Mouse (Mus musculus) G1E (cell line): ENCODE measurements at regions not wholly inside any gene's neighbourhood (a gene's known extent, or its start where the extent isn't known, plus 50 kb on each side); places are given as distances from the start of the nearest gene placed in this dataset.

Experiments used
- ATAC-seq: 2 replicates; pipeline ENCODE4 v1.8.0; 2016; ENCODE audit warnings: mild to moderate bottlenecking; ENCODE audit not compliant: insufficient number of reproducible peaks, poor library complexity, low FRiP score, severe bottlenecking; ENCODE audit errors: extremely low read depth
- DNase-seq: peaks from one replicate; pipeline ENCODE4 v3.0.0; 2012; ENCODE audit warnings: low spot score
- H3K27me3 ChIP-seq: 2 replicates; pipeline ENCODE4 v1.6.1; 2012; ENCODE audit warnings: mild to moderate bottlenecking, low read length, inconsistent platforms; ENCODE audit not compliant: insufficient read depth
- H3K36me3 ChIP-seq: replicated peaks from 2 replicates; pipeline ENCODE3; 2012; ENCODE audit warnings: mild to moderate bottlenecking, inconsistent platforms
- H3K4me1 ChIP-seq: 2 replicates; pipeline ENCODE4 v1.6.1; 2012; ENCODE audit warnings: low read depth, low read length, inconsistent platforms, mixed read lengths; ENCODE audit not compliant: insufficient read depth
- H3K4me3 ChIP-seq: 2 replicates; pipeline ENCODE4 v1.5.1; 2012; ENCODE audit warnings: low read depth, mild to moderate bottlenecking, inconsistent platforms, low read length, moderate library complexity, mixed read lengths
- H3K9me3 ChIP-seq: replicated peaks from 2 replicates; pipeline ENCODE4 v1.6.1; 2012; ENCODE audit warnings: inconsistent platforms
- CTCF ChIP-seq: IDR thresholded peaks from 2 replicates; pipeline ENCODE4 v1.5.1; 2012; ENCODE audit warnings: low read depth, low read length, inconsistent platforms, mixed read lengths
- GATA1 ChIP-seq: IDR thresholded peaks from 2 replicates; pipeline ENCODE4 v1.6.1; 2012; ENCODE audit warnings: borderline replicate concordance, low read length, inconsistent platforms, mixed read lengths
- GATA2 ChIP-seq: IDR thresholded peaks from 2 replicates; pipeline ENCODE4 v1.6.1; 2012; ENCODE audit warnings: low read depth, low read length, inconsistent platforms, borderline replicate concordance
- POLR2AphosphoS5 ChIP-seq: IDR thresholded peaks from 2 replicates; pipeline ENCODE4 v1.6.1; 2012; ENCODE audit warnings: low read depth, low read length, inconsistent platforms; ENCODE audit not compliant: insufficient replicate concordance
- TAL1 ChIP-seq: conservative IDR thresholded peaks from 2 replicates; pipeline ENCODE4 v1.6.1; 2012; ENCODE audit warnings: low read depth, low read length, inconsistent platforms, mixed read lengths

- ATAC-seq (no peak), DNase-seq (no peak)
- H3K4me1 ChIP-seq = no peaks in the 10 kb centered on the region
- H3K9me3 ChIP-seq = peaks cover 29% of the 10 kb centered on the region
- no peaks in the 10 kb centered on the region for H3K36me3 ChIP-seq
- TF ChIP-seq GATA1 = no peak
- TF ChIP-seq POLR2AphosphoS5 = no peak
- TF ChIP-seq CTCF = no peak
- no peak for TF ChIP-seq TAL1
- TF ChIP-seq GATA2 = no peak
- H3K4me3 ChIP-seq = no peak overlapping the region
- H3K27me3 ChIP-seq = no peaks in the 10 kb centered on the region
Measured at GRCm38 (mm10) chr4:83966898-83967297, 441.6 kb downstream of the Ccdc171 start.

DNA sequence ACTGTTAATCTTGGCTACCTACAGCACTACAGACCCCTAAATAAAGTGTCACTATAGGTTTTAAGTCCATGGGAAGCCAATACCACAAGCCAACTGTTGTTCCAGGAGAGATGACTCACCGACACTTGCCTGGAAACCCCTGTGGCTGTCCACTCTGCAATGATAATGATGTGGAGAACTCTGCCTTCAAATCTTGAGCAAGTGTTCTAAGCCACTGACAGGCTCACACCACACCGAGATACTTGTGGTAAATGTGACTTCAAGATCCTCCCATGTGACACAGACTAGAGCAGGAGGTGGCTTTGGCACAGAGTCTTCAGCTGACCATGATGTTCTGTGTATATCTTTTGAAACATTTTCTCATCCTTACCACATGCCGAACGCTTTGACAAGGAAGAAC, 447.8 kb downstream of the Ccdc171 start:
- Histone ChIP-seq H3K27me3 (no peaks in the 10 kb centered on the region), H3K4me3 (no peak overlapping the region), H3K36me3 (no peaks in the 10 kb centered on the region), H3K9me3 (peaks cover 60% of the 10 kb centered on the region), H3K4me1 (no peaks in the 10 kb centered on the region)
- no peak for TF ChIP-seq TAL1
- no peak for TF ChIP-seq CTCF
- TF ChIP-seq POLR2AphosphoS5 = no peak
- no peak for TF ChIP-seq GATA1
- no peak for TF ChIP-seq GATA2
- DNase-seq = no peak
- ATAC-seq = no peak

GRCm38 (mm10) chr4:83974214-83975012, 449.1 kb downstream of the Ccdc171 start:
- H3K4me1 ChIP-seq = no peaks in the 10 kb centered on the region
- DNase-seq = no peak
- no peak for ATAC-seq

GRCm38 (mm10) chr4:83975569-83975968, 450.2 kb downstream of the Ccdc171 start:
- Histone ChIP-seq H3K4me3 (no peak overlapping the region), H3K36me3 (no peaks in the 10 kb centered on the region), H3K4me1 (no peaks in the 10 kb centered on the region), H3K27me3 (no peaks in the 10 kb centered on the region), H3K9me3 (peaks cover 61% of the 10 kb centered on the region)
- TF ChIP-seq GATA1 = no peak
- TF ChIP-seq CTCF = no peak
- TF ChIP-seq TAL1 = no peak
- no peak for TF ChIP-seq POLR2AphosphoS5
- TF ChIP-seq GATA2 = no peak
- ATAC-seq (no peak), DNase-seq (no peak)

More at GRCm38 (mm10) chr4:83974214-83975012, 449.1 kb downstream of the Ccdc171 start:
- no peaks in the 10 kb centered on the region for H3K27me3 ChIP-seq
- peaks cover 62% of the 10 kb centered on the region for H3K9me3 ChIP-seq
- H3K36me3 ChIP-seq = no peaks in the 10 kb centered on the region
- TF ChIP-seq POLR2AphosphoS5 (no peak), CTCF (no peak), GATA1 (no peak), GATA2 (no peak), TAL1 (no peak)
- no peak overlapping the region for H3K4me3 ChIP-seq

GRCm38 (mm10) chr4:83976067-83976466, 450.7 kb downstream of the Ccdc171 start:
- H3K4me1 ChIP-seq = no peaks in the 10 kb centered on the region
- ATAC-seq = no peak
- DNase-seq = no peak
- H3K27me3 ChIP-seq = no peaks in the 10 kb centered on the region
- no peaks in the 10 kb centered on the region for H3K36me3 ChIP-seq
- TF ChIP-seq GATA2 (no peak), GATA1 (no peak), POLR2AphosphoS5 (no peak), CTCF (no peak), TAL1 (no peak)
- H3K9me3 ChIP-seq = peaks cover 57% of the 10 kb centered on the region
- H3K4me3 ChIP-seq = no peak overlapping the region; the same call in 1 of the 2 replicates

GRCm38 (mm10) chr4:83979088-83979487, 453.7 kb downstream of the Ccdc171 start:
- Histone ChIP-seq H3K9me3 (peaks cover 61% of the 10 kb centered on the region), H3K36me3 (no peaks in the 10 kb centered on the region), H3K27me3 (no peaks in the 10 kb centered on the region), H3K4me1 (no peaks in the 10 kb centered on the region), H3K4me3 (no peak overlapping the region)
- TF ChIP-seq GATA1 = no peak
- TF ChIP-seq POLR2AphosphoS5 = no peak
- TF ChIP-seq TAL1 = no peak
- no peak for TF ChIP-seq GATA2
- TF ChIP-seq CTCF = no peak
- ATAC-seq = no peak
- DNase-seq = no peak
